Mouse (Mus musculus): ENCODE data around the gene Ganab.

- TF ChIP-seq CTCF (IDR thresholded peaks at IDR 0.05; ENCODE audit: low read depth) (no peak), EP300 (IDR thresholded peaks at IDR 0.05; ENCODE audit: low read depth) (no peak)
These were observed 17.4 kb upstream of the Ganab start, which contains the start of gene Uqcc3 for GRCm38 (mm10) chr19:8880311-8881033.
